Mouse (Mus musculus): Measurements from ENCODE around the gene Arl14. TPM values are rescaled to one million over a fixed set of nuclear protein-coding genes. Genes with fewer than 3 reads are reported as not detected.

The Arl14 gene
- 3.1 and 4.5 TPM in 2 replicates for polyA plus RNA-seq (2012; rRNA removed)

- H3K4me3 ChIP-seq (ENCODE audit: low read depth, low read length), result peak within 1 kb of the TSS; percentile 70
- WGBS, result 19% methylated on average over 8 of the region's 8 CpGs
- H3K36me3 ChIP-seq (ENCODE audit: control insufficient read depth, insufficient read depth, low read length), result no peaks in the 10 kb centered on the region
- peaks cover 3% of the 10 kb centered on the region; the same call in 1 of the 2 replicates for H3K4me1 ChIP-seq (ENCODE audit: control insufficient read depth, insufficient read depth, insufficient read length, low read length)
- peak within 1 kb of the TSS; percentile 96 for H3K27ac ChIP-seq (ENCODE audit: insufficient read depth, low read depth, low read length)
- no peak for TF ChIP-seq POLR2A (IDR thresholded peaks at IDR 0.05; ENCODE audit: low read depth, low read length)
- no peak for TF ChIP-seq CTCF (IDR thresholded peaks at IDR 0.05; ENCODE audit: extremely low read depth, insufficient read length, insufficient replicate concordance, low read depth, low read length)
- H3K27me3 ChIP-seq (ENCODE audit: control insufficient read depth, insufficient read depth, low read length), result no peaks in the 10 kb centered on the region
Observed at GRCm38 (mm10) chr3:69221806-69222501, at the start of gene Arl14. Gene Arl14, plus strand, starts transcription at chr3:69222419.

DNA sequence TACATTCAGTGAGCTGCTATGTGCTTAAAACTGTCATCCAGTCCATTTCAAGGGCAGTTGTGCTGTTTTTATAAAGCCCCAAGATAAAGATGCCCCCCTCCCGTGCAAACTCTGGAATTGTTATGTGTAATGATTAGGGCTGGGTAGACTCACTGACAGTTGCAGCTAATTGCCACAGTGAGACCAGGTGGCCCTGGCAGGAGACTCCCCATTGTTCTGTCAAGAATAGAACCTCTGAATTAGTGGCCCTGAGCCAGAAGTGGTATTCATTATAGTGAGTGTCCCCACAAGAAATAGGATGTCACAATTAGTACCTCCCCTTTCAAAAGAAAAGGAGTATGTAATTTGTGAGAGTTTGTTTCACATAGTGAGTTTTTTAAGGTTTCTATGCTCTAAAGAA lies 47.0 kb upstream of the Arl14 start:
- Histone ChIP-seq H3K4me1 (ENCODE audit: control insufficient read depth, insufficient read depth, insufficient read length, low read length) (no peaks in the 10 kb centered on the region), H3K27me3 (ENCODE audit: control insufficient read depth, insufficient read depth, low read length) (no peaks in the 10 kb centered on the region), H3K27ac (ENCODE audit: insufficient read depth, low read depth, low read length) (no peak overlapping the region), H3K36me3 (ENCODE audit: control insufficient read depth, insufficient read depth, low read length) (no peaks in the 10 kb centered on the region), H3K4me3 (ENCODE audit: low read depth, low read length) (no peak overlapping the region)
- 19% methylated on average over 1 of the region's 1 CpGs for WGBS
- TF ChIP-seq CTCF (IDR thresholded peaks at IDR 0.05; ENCODE audit: extremely low read depth, insufficient read length, insufficient replicate concordance, low read depth, low read length) (no peak), POLR2A (IDR thresholded peaks at IDR 0.05; ENCODE audit: low read depth, low read length) (no peak)

GRCm38 (mm10) chr3:69177168-69177797 lies 44.9 kb upstream of the Arl14 start:
- TF ChIP-seq CTCF (IDR thresholded peaks at IDR 0.05; ENCODE audit: extremely low read depth, insufficient read length, insufficient replicate concordance, low read depth, low read length), result no peak
- no peak for TF ChIP-seq POLR2A (IDR thresholded peaks at IDR 0.05; ENCODE audit: low read depth, low read length)

GRCm38 (mm10) chr3:69177914-69178313 lies 44.3 kb upstream of the Arl14 start:
- TF ChIP-seq CTCF (IDR thresholded peaks at IDR 0.05; ENCODE audit: extremely low read depth, insufficient read length, insufficient replicate concordance, low read depth, low read length) (no peak), POLR2A (IDR thresholded peaks at IDR 0.05; ENCODE audit: low read depth, low read length) (no peak)
- H3K27ac ChIP-seq (ENCODE audit: insufficient read depth, low read depth, low read length), result no peak overlapping the region
- H3K4me3 ChIP-seq (ENCODE audit: low read depth, low read length), result no peak overlapping the region
- H3K27me3 ChIP-seq (ENCODE audit: control insufficient read depth, insufficient read depth, low read length), result no peaks in the 10 kb centered on the region
- no peaks in the 10 kb centered on the region for H3K4me1 ChIP-seq (ENCODE audit: control insufficient read depth, insufficient read depth, insufficient read length, low read length)
- no peaks in the 10 kb centered on the region for H3K36me3 ChIP-seq (ENCODE audit: control insufficient read depth, insufficient read depth, low read length)

More at GRCm38 (mm10) chr3:69177168-69177797, 44.9 kb upstream of the Arl14 start:
- Histone ChIP-seq H3K27ac (ENCODE audit: insufficient read depth, low read depth, low read length) (no peak overlapping the region), H3K4me1 (ENCODE audit: control insufficient read depth, insufficient read depth, insufficient read length, low read length) (no peaks in the 10 kb centered on the region), H3K36me3 (ENCODE audit: control insufficient read depth, insufficient read depth, low read length) (no peaks in the 10 kb centered on the region), H3K27me3 (ENCODE audit: control insufficient read depth, insufficient read depth, low read length) (no peaks in the 10 kb centered on the region), H3K4me3 (ENCODE audit: low read depth, low read length) (no peak overlapping the region)
- 71% methylated on average over 15 of the region's 15 CpGs for WGBS

DNA sequence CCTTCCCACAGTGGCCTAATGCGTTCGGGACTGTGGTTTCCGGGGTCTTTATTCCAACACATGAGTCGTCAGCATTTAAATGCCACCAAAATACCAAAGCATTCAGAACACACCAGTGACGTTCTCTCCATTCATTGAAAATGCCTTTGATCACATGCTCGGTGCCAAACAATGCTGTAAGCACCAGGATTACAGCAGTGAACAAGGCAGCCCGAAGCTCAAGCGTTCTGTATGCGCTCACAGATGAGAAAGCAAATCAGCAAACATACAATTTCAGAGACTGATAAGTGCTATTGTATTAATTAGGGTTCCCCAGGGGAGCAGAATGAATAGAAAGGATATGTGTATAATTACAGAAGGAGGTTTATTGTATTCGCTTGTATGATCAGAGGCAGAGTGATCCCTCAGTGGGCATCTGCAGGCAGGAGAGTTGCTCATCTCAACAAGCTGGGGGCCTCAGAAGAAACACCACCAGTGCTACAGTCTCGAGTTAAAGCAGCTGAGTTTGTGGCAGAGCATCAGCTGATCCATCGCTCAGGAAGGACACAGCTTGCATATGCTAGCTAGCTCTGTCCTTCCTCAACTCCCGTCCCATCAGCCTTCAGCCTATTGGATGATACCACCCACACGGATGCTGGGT lies 43.7 kb upstream of the Arl14 start:
- TF ChIP-seq CTCF (IDR thresholded peaks at IDR 0.05; ENCODE audit: extremely low read depth, insufficient read length, insufficient replicate concordance, low read depth, low read length) (no peak), POLR2A (IDR thresholded peaks at IDR 0.05; ENCODE audit: low read depth, low read length) (no peak)
- H3K36me3 ChIP-seq (ENCODE audit: control insufficient read depth, insufficient read depth, low read length), result no peaks in the 10 kb centered on the region
- 86% methylated on average over 14 of the region's 14 CpGs for WGBS
- H3K4me1 ChIP-seq (ENCODE audit: control insufficient read depth, insufficient read depth, insufficient read length, low read length), result no peaks in the 10 kb centered on the region
- no peak overlapping the region for H3K4me3 ChIP-seq (ENCODE audit: low read depth, low read length)
- no peak overlapping the region for H3K27ac ChIP-seq (ENCODE audit: insufficient read depth, low read depth, low read length)
- H3K27me3 ChIP-seq (ENCODE audit: control insufficient read depth, insufficient read depth, low read length), result no peaks in the 10 kb centered on the region

GRCm38 (mm10) chr3:69181531-69181930 lies 40.7 kb upstream of the Arl14 start:
- Histone ChIP-seq H3K27me3 (ENCODE audit: control insufficient read depth, insufficient read depth, low read length) (no peaks in the 10 kb centered on the region), H3K36me3 (ENCODE audit: control insufficient read depth, insufficient read depth, low read length) (no peaks in the 10 kb centered on the region), H3K27ac (ENCODE audit: insufficient read depth, low read depth, low read length) (no peak overlapping the region), H3K4me3 (ENCODE audit: low read depth, low read length) (no peak overlapping the region), H3K4me1 (ENCODE audit: control insufficient read depth, insufficient read depth, insufficient read length, low read length) (no peaks in the 10 kb centered on the region)
- TF ChIP-seq CTCF (IDR thresholded peaks at IDR 0.05; ENCODE audit: extremely low read depth, insufficient read length, insufficient replicate concordance, low read depth, low read length), result no peak
- TF ChIP-seq POLR2A (IDR thresholded peaks at IDR 0.05; ENCODE audit: low read depth, low read length), result no peak
- 89% methylated on average over 8 of the region's 8 CpGs for whole genome bisulfite sequencing

- Histone ChIP-seq H3K27ac (ENCODE audit: insufficient read depth, low read depth, low read length) (no peak overlapping the region), H3K4me1 (ENCODE audit: control insufficient read depth, insufficient read depth, insufficient read length, low read length) (no peaks in the 10 kb centered on the region), H3K36me3 (ENCODE audit: control insufficient read depth, insufficient read depth, low read length) (no peaks in the 10 kb centered on the region), H3K4me3 (ENCODE audit: low read depth, low read length) (no peak overlapping the region), H3K27me3 (ENCODE audit: control insufficient read depth, insufficient read depth, low read length) (no peaks in the 10 kb centered on the region)
- no peak for TF ChIP-seq CTCF (IDR thresholded peaks at IDR 0.05; ENCODE audit: extremely low read depth, insufficient read length, insufficient replicate concordance, low read depth, low read length)
- TF ChIP-seq POLR2A (IDR thresholded peaks at IDR 0.05; ENCODE audit: low read depth, low read length), result no peak
Observed at GRCm38 (mm10) chr3:69182225-69182624, 40.0 kb upstream of the Arl14 start.

Measured in small intestine, adult 2 months (tissue).